Mouse (Mus musculus) CH12.LX (cell line): ENCODE data around the gene Myo15b.

Experiments
- CTCF ChIP-seq, 2 experiments: IDR thresholded peaks in 1 of 2; conservative IDR thresholded peaks in 1 of 2; 2 replicates each; pipeline ENCODE4 v1.5.1; 2011 to 2012; ENCODE audit warnings: low read depth in 2 of 2, low read length in 2 of 2, improper control_type of control experiment in 1 of 2, inconsistent platforms in 1 of 2, mild to moderate bottlenecking in 1 of 2, moderate library complexity in 1 of 2
- E2F4 ChIP-seq: IDR thresholded peaks from 2 replicates; pipeline ENCODE4 v1.6.1; 2011; ENCODE audit warnings: low read depth, low read length, improper control_type of control experiment; ENCODE audit not compliant: insufficient replicate concordance
- EP300 ChIP-seq: IDR thresholded peaks from 2 replicates; pipeline ENCODE4 v1.6.1; 2011; ENCODE audit warnings: low read length, improper control_type of control experiment
- HCFC1 ChIP-seq: IDR thresholded peaks from 2 replicates; pipeline ENCODE4 v1.6.1; 2012; ENCODE audit warnings: low read depth, mild to moderate bottlenecking, inconsistent platforms, low read length, improper control_type of control experiment
- MAFK ChIP-seq: IDR thresholded peaks from 2 replicates; pipeline ENCODE4 v1.6.1; 2011; ENCODE audit warnings: low read length, improper control_type of control experiment; ENCODE audit not compliant: insufficient replicate concordance
- MAZ ChIP-seq: IDR thresholded peaks from 2 replicates; pipeline ENCODE4 v1.6.1; 2012; ENCODE audit warnings: low read depth, mild to moderate bottlenecking, inconsistent platforms, low read length, improper control_type of control experiment, moderate library complexity
- NELFE ChIP-seq: IDR thresholded peaks from 2 replicates; pipeline ENCODE4 v1.6.1; 2011; ENCODE audit warnings: low read depth, low read length, improper control_type of control experiment
- TCF12 ChIP-seq: IDR thresholded peaks from 2 replicates; pipeline ENCODE4 v1.6.1; 2014; ENCODE audit warnings: low read depth, mild to moderate bottlenecking, inconsistent platforms, low read length, improper control_type of control experiment
- ZC3H11A ChIP-seq: IDR thresholded peaks from 2 replicates; pipeline ENCODE4 v1.6.1; 2012; ENCODE audit warnings: low read depth, mild to moderate bottlenecking, inconsistent platforms, low read length, improper control_type of control experiment
- ZMIZ1 ChIP-seq: IDR thresholded peaks from 2 replicates; pipeline ENCODE4 v1.6.1; 2012; ENCODE audit warnings: low read depth, mild to moderate bottlenecking, inconsistent platforms, low read length, improper control_type of control experiment
- ZNF384 ChIP-seq: IDR thresholded peaks from 2 replicates; pipeline ENCODE4 v1.6.1; 2012; ENCODE audit warnings: low read depth, low read length, improper control_type of control experiment, inconsistent platforms

GRCm38 (mm10) chr11:115878071-115878470 is 19.9 kb downstream of the Myo15b start:
- no peak for TF ChIP-seq EP300
- TF ChIP-seq ZNF384: no peak
- no peak for TF ChIP-seq HCFC1
- TF ChIP-seq MAFK: no peak
- no peak for TF ChIP-seq MAZ
- TF ChIP-seq CTCF (conservative IDR thresholded peaks at IDR 0.05 in 1 of 2, IDR thresholded peaks at IDR 0.05 in 1 of 2; ENCODE audit: low read depth in 2 of 2, low read length in 2 of 2): no peak
- no peak for TF ChIP-seq NELFE
- TF ChIP-seq TCF12: no peak
- no peak for TF ChIP-seq E2F4
- no peak for TF ChIP-seq ZC3H11A
- no peak for TF ChIP-seq ZMIZ1
